Mouse (Mus musculus): ENCODE measurements around the gene Acads. TPM values are rescaled to one million over a fixed set of nuclear protein-coding genes. Genes with fewer than 3 reads are reported as not detected.
A peak's percentile ranks its signal among the peaks of the same experiment; 100 is the strongest.

The Acads gene
- polyA plus RNA-seq, 1 experiment from 2014 or later = 27.7 TPM

DNA sequence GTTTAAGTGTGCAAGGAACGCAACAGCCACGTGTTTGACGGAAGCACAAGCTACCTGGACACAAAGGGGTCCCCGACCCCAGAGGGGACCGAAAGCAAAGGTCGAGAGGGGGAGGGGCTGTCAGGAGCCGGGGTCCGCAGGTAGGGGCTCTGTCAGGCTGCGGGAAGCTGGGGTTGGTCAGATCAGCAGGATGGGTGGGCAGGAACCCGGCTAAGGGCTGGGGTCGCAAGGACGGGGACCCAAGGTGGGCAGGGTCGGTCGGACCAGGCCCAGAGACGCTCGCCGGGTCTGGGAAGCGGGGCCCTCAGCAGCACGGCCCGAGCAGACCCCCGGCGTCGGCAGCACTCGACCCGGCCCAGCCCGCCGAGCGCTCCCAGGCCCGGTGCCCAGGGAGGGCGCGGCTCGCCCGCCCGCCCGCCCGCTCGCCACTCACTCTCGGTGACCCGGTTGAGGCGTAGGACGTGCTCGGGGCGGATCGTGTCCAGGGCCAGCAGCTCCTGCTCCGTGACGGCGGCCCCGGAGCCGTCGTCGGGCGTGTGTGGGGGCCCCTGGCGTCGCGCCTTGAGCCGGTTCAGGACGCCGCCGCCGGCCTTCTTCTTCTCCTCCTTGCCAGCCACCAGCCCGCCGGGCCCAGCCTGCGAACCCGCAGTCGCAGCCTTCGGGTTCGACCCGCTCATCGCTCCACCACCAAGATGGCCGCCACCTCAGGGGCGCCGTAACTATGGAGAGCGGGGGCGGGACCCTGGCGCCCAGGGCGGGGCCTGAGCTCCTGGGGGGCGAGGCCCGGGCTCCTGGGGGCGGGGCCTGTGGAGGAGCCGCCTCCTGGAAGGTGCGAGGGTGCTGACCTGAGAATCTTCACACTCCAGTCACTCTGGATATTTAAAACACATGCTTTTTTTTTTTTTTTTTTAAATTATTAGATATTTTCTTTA is 15.4 kb upstream of the Acads start, which contains the start of gene Unc119b:
Gene Unc119b, minus strand, starts transcription at position 742 of the 932 bp plus-strand sequence.
- Histone ChIP-seq H3K27me3 (ENCODE audit: control insufficient read depth, insufficient read depth, low read length) (no peaks in the 10 kb centered on the region), H3K9ac (replicated peaks; ENCODE audit: low read length) (peak within 1 kb of the TSS; percentile 90), H3K4me1 (ENCODE audit: control insufficient read depth, insufficient read depth, low read length) (no peaks in the 10 kb centered on the region), H3K4me3 (ENCODE audit: low read depth, low read length) (peak within 1 kb of the TSS; percentile 84), H3K4me2 (ENCODE audit: low read depth, low read length) (peak within 1 kb of the TSS; percentile 85), H3K27ac (replicated peaks; ENCODE audit: low read depth, low read length) (no peak within 1 kb of the TSS), H3K36me3 (replicated peaks; ENCODE audit: control insufficient read depth, insufficient read depth, low read depth, low read length) (no peaks in the 10 kb centered on the region; the same call in 1 of the 2 replicates), H3K9me3 (replicated peaks; ENCODE audit: control insufficient read depth, low read length) (no peaks in the 10 kb centered on the region)
- 0% methylated on average over 58 of the region's 81 CpGs for WGBS
- DNase-seq (ENCODE audit: low spot score) (peak; percentile 93), ATAC-seq (replicated peaks; ENCODE audit: insufficient number of reproducible peaks, low FRiP score, low TSS enrichment, low read depth) (peak; percentile 85)

DNA sequence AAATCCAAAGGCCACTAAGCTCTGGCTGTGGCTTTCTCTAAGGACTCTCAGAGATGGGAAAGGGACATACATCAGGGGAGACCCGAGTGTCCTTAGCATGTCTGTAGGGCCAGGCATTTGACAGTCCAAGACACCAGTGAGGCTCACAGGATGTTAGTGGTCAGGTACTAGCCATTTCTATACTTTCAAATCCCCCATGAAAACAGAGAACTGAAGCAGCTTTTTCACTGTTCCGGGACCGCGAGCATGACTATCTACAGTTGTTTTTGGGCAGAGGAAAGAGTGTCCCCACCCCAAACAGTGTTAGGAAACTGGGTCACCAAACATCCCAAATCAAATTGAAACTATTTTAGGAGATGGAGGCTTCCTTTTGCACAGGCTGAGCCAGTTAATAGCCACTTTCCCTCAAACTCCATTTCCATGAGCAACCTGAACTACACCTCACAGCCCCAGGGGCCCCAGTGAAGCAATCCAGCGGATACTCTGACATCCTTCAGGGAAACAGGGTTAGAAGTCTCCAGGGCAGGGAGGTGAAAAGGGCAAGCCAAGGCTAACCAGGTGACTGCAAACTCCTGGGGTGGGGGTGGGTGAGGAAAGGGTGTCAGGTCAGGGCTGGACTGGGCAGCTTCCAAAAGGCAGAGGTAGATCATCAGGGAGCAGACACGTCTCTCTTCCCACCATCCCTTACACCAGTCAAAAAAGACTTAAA is 14.4 kb upstream of the Acads start:
- Histone ChIP-seq H3K27ac (replicated peaks; ENCODE audit: low read depth, low read length) (no peak overlapping the region), H3K4me2 (ENCODE audit: low read depth, low read length) (peak overlapping the region; percentile 85), H3K9me3 (replicated peaks; ENCODE audit: control insufficient read depth, low read length) (no peaks in the 10 kb centered on the region), H3K4me1 (ENCODE audit: control insufficient read depth, insufficient read depth, low read length) (no peaks in the 10 kb centered on the region), H3K9ac (replicated peaks; ENCODE audit: low read length) (peak overlapping the region; percentile 51), H3K4me3 (ENCODE audit: low read depth, low read length) (peak overlapping the region; percentile 84), H3K36me3 (replicated peaks; ENCODE audit: control insufficient read depth, insufficient read depth, low read depth, low read length) (no peaks in the 10 kb centered on the region; the same call in 1 of the 2 replicates), H3K27me3 (ENCODE audit: control insufficient read depth, insufficient read depth, low read length) (no peaks in the 10 kb centered on the region)
- DNase-seq (ENCODE audit: low spot score) (no peak), ATAC-seq (replicated peaks; ENCODE audit: insufficient number of reproducible peaks, low FRiP score, low TSS enrichment, low read depth) (no peak)
- 58% methylated on average over 6 of the region's 6 CpGs for WGBS

- Histone ChIP-seq H3K27me3 (ENCODE audit: control insufficient read depth, insufficient read depth, low read length) (no peaks in the 10 kb centered on the region), H3K9me3 (replicated peaks; ENCODE audit: control insufficient read depth, low read length) (no peaks in the 10 kb centered on the region), H3K9ac (replicated peaks; ENCODE audit: low read length) (no peak overlapping the region), H3K4me2 (ENCODE audit: low read depth, low read length) (no peak overlapping the region), H3K36me3 (replicated peaks; ENCODE audit: control insufficient read depth, insufficient read depth, low read depth, low read length) (peaks cover 2% of the 10 kb centered on the region), H3K27ac (replicated peaks; ENCODE audit: low read depth, low read length) (no peak overlapping the region), H3K4me1 (ENCODE audit: control insufficient read depth, insufficient read depth, low read length) (no peaks in the 10 kb centered on the region), H3K4me3 (ENCODE audit: low read depth, low read length) (no peak overlapping the region)
- WGBS = 90% methylated on average over 8 of the region's 8 CpGs
- DNase-seq (ENCODE audit: low spot score) = no peak
- ATAC-seq (replicated peaks; ENCODE audit: insufficient number of reproducible peaks, low FRiP score, low TSS enrichment, low read depth) = no peak
These were observed 13.3 kb upstream of the Acads start for GRCm38 (mm10) chr5:115132465-115132864.

- H3K9ac ChIP-seq (replicated peaks; ENCODE audit: low read length) = no peak overlapping the region
- 86% methylated on average over 6 of the region's 6 CpGs for WGBS
- H3K36me3 ChIP-seq (replicated peaks; ENCODE audit: control insufficient read depth, insufficient read depth, low read depth, low read length) = peaks cover 4% of the 10 kb centered on the region
- no peaks in the 10 kb centered on the region for H3K4me1 ChIP-seq (ENCODE audit: control insufficient read depth, insufficient read depth, low read length)
- ATAC-seq (replicated peaks; ENCODE audit: insufficient number of reproducible peaks, low FRiP score, low TSS enrichment, low read depth) (no peak), DNase-seq (ENCODE audit: low spot score) (no peak)
- H3K9me3 ChIP-seq (replicated peaks; ENCODE audit: control insufficient read depth, low read length) = no peaks in the 10 kb centered on the region
- no peaks in the 10 kb centered on the region for H3K27me3 ChIP-seq (ENCODE audit: control insufficient read depth, insufficient read depth, low read length)
- no peak overlapping the region for H3K4me3 ChIP-seq (ENCODE audit: low read depth, low read length)
- H3K27ac ChIP-seq (replicated peaks; ENCODE audit: low read depth, low read length) = no peak overlapping the region
- H3K4me2 ChIP-seq (ENCODE audit: low read depth, low read length) = no peak overlapping the region
These were observed 10.2 kb upstream of the Acads start for GRCm38 (mm10) chr5:115129328-115129727.

- 93% methylated on average over 22 of the region's 22 CpGs for WGBS
- ATAC-seq (replicated peaks; ENCODE audit: insufficient number of reproducible peaks, low FRiP score, low TSS enrichment, low read depth) = no peak
- H3K36me3 ChIP-seq (replicated peaks; ENCODE audit: control insufficient read depth, insufficient read depth, low read depth, low read length) = peaks cover 4% of the 10 kb centered on the region
These were observed 8.5 kb upstream of the Acads start for GRCm38 (mm10) chr5:115127421-115128179.

DNA sequence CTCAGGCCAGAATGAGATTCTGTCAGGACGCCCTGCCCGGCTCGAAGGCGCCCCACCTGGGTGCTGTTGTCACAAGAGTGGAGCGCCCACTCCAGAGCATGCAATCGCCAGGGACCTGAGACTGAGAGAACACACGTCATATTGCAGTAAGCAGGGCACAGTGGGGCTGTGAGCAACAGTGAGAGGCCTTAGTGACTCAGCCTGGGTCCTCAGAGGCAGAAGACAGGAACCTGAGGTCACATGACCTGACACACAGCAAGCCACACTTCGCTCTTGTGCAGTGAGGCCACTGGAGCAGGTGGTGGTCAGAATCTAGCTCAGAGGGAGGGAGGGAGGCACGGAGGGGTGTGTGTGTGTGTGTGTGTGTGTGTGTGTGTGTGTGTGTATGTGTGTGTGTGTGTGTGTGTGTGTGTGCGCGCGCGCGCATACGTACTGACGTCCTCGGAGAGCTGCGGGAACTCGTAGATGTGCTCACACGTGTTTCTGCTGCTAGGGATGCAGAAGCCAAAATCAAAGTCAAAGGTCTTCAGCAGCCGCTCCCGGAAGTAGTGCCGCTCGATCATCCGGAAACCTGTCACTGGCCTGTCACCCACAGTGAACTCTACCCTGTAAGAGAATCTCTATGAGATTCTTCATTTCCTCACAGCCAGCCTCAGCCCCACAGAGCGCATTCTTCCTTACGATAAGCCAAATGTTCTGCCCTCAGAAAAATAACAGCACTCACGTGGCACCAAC is 7.6 kb upstream of the Acads start:
- no peaks in the 10 kb centered on the region for H3K27me3 ChIP-seq (ENCODE audit: control insufficient read depth, insufficient read depth, low read length)
- H3K36me3 ChIP-seq (replicated peaks; ENCODE audit: control insufficient read depth, insufficient read depth, low read depth, low read length) = peaks cover 4% of the 10 kb centered on the region
- 93% methylated on average over 27 of the region's 28 CpGs for WGBS
- DNase-seq (ENCODE audit: low spot score) (no peak), ATAC-seq (replicated peaks; ENCODE audit: insufficient number of reproducible peaks, low FRiP score, low TSS enrichment, low read depth) (no peak)
- H3K4me2 ChIP-seq (ENCODE audit: low read depth, low read length) = no peak overlapping the region
- no peak overlapping the region for H3K4me3 ChIP-seq (ENCODE audit: low read depth, low read length)
- H3K27ac ChIP-seq (replicated peaks; ENCODE audit: low read depth, low read length) = no peak overlapping the region
- H3K4me1 ChIP-seq (ENCODE audit: control insufficient read depth, insufficient read depth, low read length) = no peaks in the 10 kb centered on the region
- H3K9me3 ChIP-seq (replicated peaks; ENCODE audit: control insufficient read depth, low read length) = no peaks in the 10 kb centered on the region
- H3K9ac ChIP-seq (replicated peaks; ENCODE audit: low read length) = no peak overlapping the region

More at GRCm38 (mm10) chr5:115127421-115128179, 8.5 kb upstream of the Acads start:
- no peak overlapping the region for H3K4me2 ChIP-seq (ENCODE audit: low read depth, low read length)
- H3K9me3 ChIP-seq (replicated peaks; ENCODE audit: control insufficient read depth, low read length) = no peaks in the 10 kb centered on the region
- H3K27me3 ChIP-seq (ENCODE audit: control insufficient read depth, insufficient read depth, low read length) = no peaks in the 10 kb centered on the region
- no peak overlapping the region for H3K4me3 ChIP-seq (ENCODE audit: low read depth, low read length)
- no peak overlapping the region for H3K27ac ChIP-seq (replicated peaks; ENCODE audit: low read depth, low read length)
- no peaks in the 10 kb centered on the region for H3K4me1 ChIP-seq (ENCODE audit: control insufficient read depth, insufficient read depth, low read length)
- no peak for DNase-seq (ENCODE audit: low spot score)
- H3K9ac ChIP-seq (replicated peaks; ENCODE audit: low read length) = no peak overlapping the region

- Histone ChIP-seq H3K4me1 (ENCODE audit: control insufficient read depth, insufficient read depth, low read length) (no peaks in the 10 kb centered on the region), H3K27me3 (ENCODE audit: control insufficient read depth, insufficient read depth, low read length) (no peaks in the 10 kb centered on the region), H3K4me3 (ENCODE audit: low read depth, low read length) (no peak overlapping the region), H3K9ac (replicated peaks; ENCODE audit: low read length) (peak overlapping the region; percentile 28; the same call in 1 of the 2 replicates), H3K9me3 (replicated peaks; ENCODE audit: control insufficient read depth, low read length) (no peaks in the 10 kb centered on the region), H3K27ac (replicated peaks; ENCODE audit: low read depth, low read length) (no peak overlapping the region), H3K4me2 (ENCODE audit: low read depth, low read length) (no peak overlapping the region), H3K36me3 (replicated peaks; ENCODE audit: control insufficient read depth, insufficient read depth, low read depth, low read length) (peaks cover 4% of the 10 kb centered on the region)
- ATAC-seq (replicated peaks; ENCODE audit: insufficient number of reproducible peaks, low FRiP score, low TSS enrichment, low read depth) = no peak; the same call in 1 of the 2 replicates
- peak; percentile 80 for DNase-seq (ENCODE audit: low spot score)
- WGBS = 35% methylated on average over 24 of the region's 24 CpGs
These were observed 6.2 kb upstream of the Acads start for GRCm38 (mm10) chr5:115125211-115125871.
